Mouse (Mus musculus) MN1 (cell line): ENCODE measurements at regions not wholly inside any gene's neighbourhood (a gene's known extent, or its start where the extent isn't known, plus 50 kb on each side); places are given as distances from the start of the nearest gene placed in this dataset.

Source experiments
- DNase-seq: peaks from one replicate; pipeline ENCODE4 v3.0.0-alpha.2; 2016; ENCODE audit warnings: low spot score

- DNase-seq: no peak
Measured at GRCm38 (mm10) chr12:27140335-27140702, 202.1 kb downstream of the Sox11 start.

GRCm38 (mm10) chr12:27139683-27140334 is 202.6 kb downstream of the Sox11 start:
- DNase-seq: no peak

- no peak for DNase-seq
Measured at GRCm38 (mm10) chr12:27138663-27139633, 203.4 kb downstream of the Sox11 start.

- no peak for DNase-seq
Measured at GRCm38 (mm10) chr12:27135997-27136559, 206.3 kb downstream of the Sox11 start.

- no peak for DNase-seq
Measured at GRCm38 (mm10) chr12:27130544-27130943, 211.8 kb downstream of the Sox11 start.

GRCm38 (mm10) chr12:27127054-27127605 is 215.2 kb downstream of the Sox11 start:
- no peak for DNase-seq

- no peak for DNase-seq
Measured at GRCm38 (mm10) chr12:27118581-27118980, 223.8 kb downstream of the Sox11 start.

GRCm38 (mm10) chr12:27115392-27115791 is 227.0 kb downstream of the Sox11 start:
- DNase-seq: no peak

GRCm38 (mm10) chr12:27104925-27105571 is 237.3 kb downstream of the Sox11 start:
- peak; percentile 44 for DNase-seq

GRCm38 (mm10) chr12:27102996-27103395 is 239.4 kb downstream of the Sox11 start:
- no peak for DNase-seq

GRCm38 (mm10) chr12:27089206-27089605 is 253.2 kb downstream of the Sox11 start:
- no peak for DNase-seq

GRCm38 (mm10) chr12:27085890-27086289 is 256.5 kb downstream of the Sox11 start:
- DNase-seq: no peak

- peak; percentile 18 for DNase-seq
Measured at GRCm38 (mm10) chr12:27083645-27084550, 258.5 kb downstream of the Sox11 start.

- DNase-seq: peak; percentile 51
Measured at GRCm38 (mm10) chr12:27083089-27083488, 259.3 kb downstream of the Sox11 start.

GRCm38 (mm10) chr12:27082624-27083023 is 259.8 kb downstream of the Sox11 start:
- peak; percentile 86 for DNase-seq

- no peak for DNase-seq
Measured at GRCm38 (mm10) chr12:27076107-27076738, 266.2 kb downstream of the Sox11 start.

- DNase-seq: no peak
Measured at GRCm38 (mm10) chr12:27065011-27065517, 277.3 kb downstream of the Sox11 start.

- no peak for DNase-seq
Measured at GRCm38 (mm10) chr12:27063518-27063917, 278.9 kb downstream of the Sox11 start.

- no peak for DNase-seq
Measured at GRCm38 (mm10) chr12:27062511-27063264, 279.7 kb downstream of the Sox11 start.
